Mouse (Mus musculus): ENCODE results near the gene Mmp15.
A peak's percentile ranks its signal among the peaks of the same experiment; 100 is the strongest.

Mmp15 gene

DNA sequence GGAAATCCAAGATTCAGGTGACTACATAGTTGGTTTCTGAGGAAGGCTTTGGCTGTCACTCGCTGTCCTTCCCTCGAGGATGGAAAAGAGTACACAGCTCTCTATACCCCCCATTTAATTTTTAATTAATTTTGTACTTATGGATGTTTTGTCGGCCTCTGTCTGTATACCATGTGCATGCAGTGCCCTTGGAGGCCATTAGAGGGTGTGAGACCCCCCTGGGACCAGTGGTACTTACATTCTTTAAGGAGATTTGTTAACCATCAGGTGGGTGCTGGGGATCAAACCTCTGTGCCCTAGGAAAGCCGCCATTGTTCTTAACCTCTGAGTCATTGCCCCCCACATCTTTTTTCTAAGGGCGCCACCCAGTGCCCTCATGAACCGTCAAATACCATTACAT, 7.4 kb upstream of the Mmp15 start:
- no peak for DNase-seq

GRCm38 (mm10) chr8:95346643-95347545, 5.2 kb upstream of the Mmp15 start:
- peak; percentile 55 to 68 for DNase-seq

DNA sequence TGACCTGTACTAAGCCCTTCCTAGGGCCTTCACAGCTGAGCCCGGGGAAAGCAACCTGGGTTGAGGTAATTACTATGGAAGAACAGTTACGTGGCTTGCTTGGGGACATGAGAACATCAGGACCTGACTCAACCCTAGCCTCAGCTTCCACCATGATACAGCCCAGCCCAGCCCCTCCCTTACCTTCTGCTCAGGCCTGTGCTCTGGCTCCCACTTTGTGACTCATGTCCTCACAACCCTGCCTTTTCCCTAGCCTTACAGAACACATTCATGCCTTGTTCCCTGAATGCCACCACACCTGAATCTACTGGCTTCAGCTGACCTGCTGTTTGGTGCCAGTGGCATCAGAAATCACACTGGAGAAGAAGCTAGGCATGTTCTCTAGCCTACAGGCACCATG, 3.7 kb upstream of the Mmp15 start:
- no peak for DNase-seq

GRCm38 (mm10) chr8:95348811-95349630, 3.0 kb upstream of the Mmp15 start:
- peak; percentile 38 to 53 for DNase-seq

DNA sequence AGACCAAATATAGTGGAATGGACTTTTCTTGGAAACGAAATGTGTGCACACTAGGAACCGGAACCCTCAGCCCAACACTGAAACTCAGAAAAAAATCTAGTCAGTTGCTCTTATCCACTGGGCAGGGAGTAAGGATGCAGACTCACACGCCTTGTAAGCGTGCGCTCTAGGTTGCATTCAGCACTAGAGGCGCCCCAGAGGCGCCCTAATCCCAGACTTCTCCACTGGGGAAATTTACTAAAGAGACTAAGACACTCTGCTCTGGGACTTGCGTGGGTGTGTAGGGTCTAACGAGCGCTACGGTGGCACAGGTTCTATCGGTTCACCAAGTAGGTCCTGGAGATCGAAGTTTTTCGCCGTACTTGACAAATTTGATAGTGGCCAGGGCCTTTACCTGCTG, 607 bp upstream of the Mmp15 start:
- no peak for DNase-seq

- DNase-seq, result peak; percentile 33 to 37
Measured at GRCm38 (mm10) chr8:95352871-95353866, 1.1 kb downstream of the Mmp15 start.

DNA sequence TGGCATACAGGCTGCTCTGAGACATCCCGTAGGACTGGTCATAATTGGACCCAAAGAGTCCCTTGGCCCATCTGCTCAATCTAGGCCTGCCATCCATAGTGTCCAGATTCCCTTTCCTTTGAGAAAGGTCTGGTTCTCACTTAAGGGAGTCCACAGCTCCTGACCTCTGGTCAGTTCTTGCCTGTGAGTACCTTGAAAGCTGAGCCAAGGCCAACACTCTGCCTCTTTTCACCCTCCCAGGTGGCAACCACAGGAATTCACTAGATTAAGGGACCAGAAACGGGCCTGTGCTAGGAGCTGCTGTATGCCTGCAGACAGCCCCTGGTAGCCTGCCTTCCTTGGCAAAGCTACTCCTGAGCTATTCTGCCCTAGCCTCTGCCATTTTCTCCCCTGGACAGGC, 2.5 kb downstream of the Mmp15 start:
- no peak for DNase-seq

- no peak for DNase-seq
Measured at GRCm38 (mm10) chr8:95358550-95359411, 6.7 kb downstream of the Mmp15 start.

- DNase-seq, result no peak
Measured at GRCm38 (mm10) chr8:95360181-95361015, 8.3 kb downstream of the Mmp15 start.

GRCm38 (mm10) chr8:95361016-95361341, 8.9 kb downstream of the Mmp15 start:
- DNase-seq, result no peak

GRCm38 (mm10) chr8:95362272-95362671, 10.2 kb downstream of the Mmp15 start:
- no peak for DNase-seq

DNA sequence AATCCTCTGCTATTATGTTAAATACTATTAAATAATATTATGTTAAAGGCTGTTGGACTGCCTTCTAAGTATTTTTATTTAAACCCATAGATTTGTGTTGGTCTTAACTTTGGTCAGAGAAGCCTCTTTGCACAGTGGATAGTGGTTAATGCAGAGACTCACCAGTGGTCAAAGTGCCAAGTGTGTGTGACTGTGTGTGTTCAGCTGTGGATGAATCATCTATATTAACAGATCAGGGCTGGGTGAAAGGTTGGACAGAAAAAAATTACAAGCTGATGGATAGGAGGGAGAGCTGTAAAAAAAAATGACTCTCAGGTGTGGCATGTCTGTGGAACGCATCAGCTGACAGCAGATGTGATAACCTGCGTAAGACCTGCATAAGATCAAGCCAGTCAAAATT, 11.8 kb downstream of the Mmp15 start:
- DNase-seq, result no peak

DNA sequence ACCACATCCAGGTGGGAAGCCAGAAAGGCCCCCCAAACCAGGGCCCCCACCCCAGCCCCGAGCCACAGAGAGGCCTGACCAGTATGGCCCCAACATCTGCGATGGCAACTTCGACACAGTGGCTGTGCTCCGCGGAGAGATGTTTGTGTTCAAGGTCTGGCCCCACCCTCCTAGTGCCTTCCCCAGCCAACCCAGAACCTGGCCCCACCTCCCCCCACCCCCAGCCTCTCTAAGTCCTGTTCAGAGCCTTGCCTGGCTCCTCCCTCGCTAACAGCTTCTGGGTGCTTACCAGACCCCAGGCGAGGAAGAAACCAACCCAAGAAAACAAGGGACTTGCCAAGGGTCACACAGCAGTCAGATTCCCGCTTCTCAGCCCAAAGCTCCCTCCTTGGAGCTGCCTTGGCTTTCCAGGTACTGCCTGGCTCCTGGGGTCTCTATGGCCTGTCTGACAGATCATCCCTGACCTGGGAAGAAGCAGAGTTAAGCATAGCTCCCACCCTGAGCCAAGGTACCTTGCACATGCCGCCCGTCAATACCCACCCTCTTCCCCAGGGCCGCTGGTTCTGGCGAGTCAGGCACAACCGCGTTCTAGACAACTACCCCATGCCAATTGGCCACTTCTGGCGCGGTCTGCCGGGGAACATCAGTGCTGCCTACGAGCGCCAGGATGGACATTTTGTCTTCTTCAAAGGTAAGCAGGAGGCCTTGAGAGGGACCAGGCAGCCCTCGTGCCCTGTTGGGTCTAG, 17.7 kb downstream of the Mmp15 start:
- no peak for DNase-seq

- DNase-seq, result no peak
Measured at GRCm38 (mm10) chr8:95373389-95374002, 21.4 kb downstream of the Mmp15 start.

GRCm38 (mm10) chr8:95374429-95374828, 22.4 kb downstream of the Mmp15 start:
- no peak for DNase-seq

GRCm38 (mm10) chr8:95375374-95375930, 23.4 kb downstream of the Mmp15 start:
- DNase-seq, result no peak

- no peak for DNase-seq
Measured at GRCm38 (mm10) chr8:95376309-95376999, 24.4 kb downstream of the Mmp15 start.

DNA sequence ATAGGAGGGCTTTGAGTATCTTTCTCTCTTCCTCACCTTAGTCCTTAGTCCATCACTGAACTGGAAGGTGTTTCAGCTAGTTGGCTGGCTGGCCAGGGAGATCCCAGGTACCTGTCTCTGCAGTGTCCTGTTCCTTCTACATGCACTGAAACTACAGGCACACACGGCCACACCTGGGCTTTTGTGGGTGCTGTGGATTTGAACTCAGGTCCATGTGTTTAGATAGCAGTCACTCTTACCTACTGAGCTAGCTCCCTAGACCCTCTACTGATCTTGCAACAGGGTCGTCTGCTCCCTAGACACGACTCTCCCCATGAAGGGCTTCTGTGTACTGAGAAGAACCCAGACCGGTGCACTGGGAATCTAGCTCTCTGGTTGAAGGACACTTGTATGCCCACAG, 25.0 kb downstream of the Mmp15 start:
- DNase-seq, result no peak

DNA sequence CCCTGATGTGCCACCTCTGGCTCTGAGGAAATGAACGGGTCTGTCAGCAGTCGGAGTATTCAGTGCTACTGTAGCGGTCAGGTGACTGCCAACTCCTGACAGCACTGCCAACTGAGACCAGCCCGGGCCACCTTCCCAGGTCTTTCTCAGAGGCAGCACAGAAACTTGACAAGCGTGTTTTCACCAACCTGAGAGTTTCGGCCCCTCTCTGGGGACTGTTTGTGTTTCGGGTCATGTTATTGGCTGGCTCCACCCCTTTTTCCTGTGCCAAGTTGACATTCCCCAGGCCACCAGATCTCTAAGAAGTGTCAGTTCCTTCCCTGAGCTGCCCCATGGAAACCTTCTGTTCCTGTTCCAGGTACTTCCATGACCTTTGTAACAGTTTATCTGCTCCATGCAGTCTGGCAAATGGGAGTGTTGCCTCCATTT, 25.8 kb downstream of the Mmp15 start:
- DNase-seq, result no peak

All from cerebellum, postnatal 36 days (tissue).